Mouse (Mus musculus): ENCODE data around the gene BC048679. TPM values are rescaled to one million over a fixed set of nuclear protein-coding genes. Genes with fewer than 3 reads are reported as not detected.
"Not testable (repeated sequence)": the region's sequence is repeated elsewhere in the genome, so short reads cannot be mapped to it uniquely, and the experiment has no call there.

BC048679 gene
- polyA plus RNA-seq, 1 experiment = not detected

GRCm38 (mm10) chr7:81480800-81481199, 17.3 kb downstream of the BC048679 start:
- Histone ChIP-seq H3K4me1 (ENCODE audit: control insufficient read depth, insufficient read depth, low read length) (peaks cover 4% of the 10 kb centered on the region), H3K27ac (ENCODE audit: insufficient read depth, low read length) (no peak overlapping the region; the same call in 1 of the 2 replicates), H3K36me3 (ENCODE audit: control insufficient read depth, insufficient read depth, low read length, poor library complexity, severe bottlenecking) (no peaks in the 10 kb centered on the region), H3K9ac (ENCODE audit: low read depth, poor library complexity, severe bottlenecking) (0 out of 2 replicates have a peak overlapping the region, but pooled peaks have one; percentile 36), H3K4me3 (ENCODE audit: low read depth, low read length) (no peak overlapping the region), H3K27me3 (ENCODE audit: control insufficient read depth, insufficient read depth, low read length, poor library complexity, severe bottlenecking) (no peaks in the 10 kb centered on the region), H3K9me3 (replicated peaks; ENCODE audit: control insufficient read depth, insufficient read depth, low read length, poor library complexity, severe bottlenecking) (no peaks in the 10 kb centered on the region)
- TF ChIP-seq EP300 (IDR thresholded peaks at IDR 0.05; ENCODE audit: insufficient read depth, low read depth, low read length) = no peak
- TF ChIP-seq CTCF (IDR thresholded peaks at IDR 0.05; ENCODE audit: low read depth, low read length) = no peak
- TF ChIP-seq POLR2A (IDR thresholded peaks at IDR 0.05; ENCODE audit: insufficient read depth, low read length) = no peak

- H3K27ac ChIP-seq (ENCODE audit: insufficient read depth, low read length) = no peak overlapping the region
- no peaks in the 10 kb centered on the region for H3K36me3 ChIP-seq (ENCODE audit: control insufficient read depth, insufficient read depth, low read length, poor library complexity, severe bottlenecking)
- H3K27me3 ChIP-seq (ENCODE audit: control insufficient read depth, insufficient read depth, low read length, poor library complexity, severe bottlenecking) = no peaks in the 10 kb centered on the region
- TF ChIP-seq EP300 (IDR thresholded peaks at IDR 0.05; ENCODE audit: insufficient read depth, low read depth, low read length) (no peak), POLR2A (IDR thresholded peaks at IDR 0.05; ENCODE audit: insufficient read depth, low read length) (no peak), CTCF (IDR thresholded peaks at IDR 0.05; ENCODE audit: low read depth, low read length) (no peak)
- H3K4me1 ChIP-seq (ENCODE audit: control insufficient read depth, insufficient read depth, low read length) = peaks cover 4% of the 10 kb centered on the region
- no peaks in the 10 kb centered on the region for H3K9me3 ChIP-seq (replicated peaks; ENCODE audit: control insufficient read depth, insufficient read depth, low read length, poor library complexity, severe bottlenecking)
- no peak overlapping the region for H3K4me3 ChIP-seq (ENCODE audit: low read depth, low read length)
- H3K9ac ChIP-seq (ENCODE audit: low read depth, poor library complexity, severe bottlenecking) = no peak overlapping the region
Observed at GRCm38 (mm10) chr7:81479531-81480090, 18.5 kb downstream of the BC048679 start.

GRCm38 (mm10) chr7:81478261-81478660, 19.8 kb downstream of the BC048679 start:
- H3K27me3 ChIP-seq (ENCODE audit: control insufficient read depth, insufficient read depth, low read length, poor library complexity, severe bottlenecking); H3K27ac ChIP-seq (ENCODE audit: insufficient read depth, low read length); H3K4me3 ChIP-seq (ENCODE audit: low read depth, low read length); H3K9me3 ChIP-seq (replicated peaks; ENCODE audit: control insufficient read depth, insufficient read depth, low read length, poor library complexity, severe bottlenecking); H3K4me1 ChIP-seq (ENCODE audit: control insufficient read depth, insufficient read depth, low read length); H3K9ac ChIP-seq (ENCODE audit: low read depth, poor library complexity, severe bottlenecking); H3K36me3 ChIP-seq (ENCODE audit: control insufficient read depth, insufficient read depth, low read length, poor library complexity, severe bottlenecking): not testable (repeated sequence)
- peak; percentile 5 for TF ChIP-seq CTCF (IDR thresholded peaks at IDR 0.05; ENCODE audit: low read depth, low read length)

- H3K27me3 ChIP-seq (ENCODE audit: control insufficient read depth, insufficient read depth, low read length, poor library complexity, severe bottlenecking) = no peaks in the 10 kb centered on the region
- no peaks in the 10 kb centered on the region for H3K4me1 ChIP-seq (ENCODE audit: control insufficient read depth, insufficient read depth, low read length)
- no peak overlapping the region for H3K27ac ChIP-seq (ENCODE audit: insufficient read depth, low read length)
- H3K9ac ChIP-seq (ENCODE audit: low read depth, poor library complexity, severe bottlenecking) = peak overlapping the region; percentile 4; the same call in 1 of the 2 replicates
- H3K36me3 ChIP-seq (ENCODE audit: control insufficient read depth, insufficient read depth, low read length, poor library complexity, severe bottlenecking) = no peaks in the 10 kb centered on the region
- H3K4me3 ChIP-seq (ENCODE audit: low read depth, low read length) = peak overlapping the region; percentile 33
- H3K9me3 ChIP-seq (replicated peaks; ENCODE audit: control insufficient read depth, insufficient read depth, low read length, poor library complexity, severe bottlenecking) = no peaks in the 10 kb centered on the region
- no peak for TF ChIP-seq POLR2A (IDR thresholded peaks at IDR 0.05; ENCODE audit: insufficient read depth, low read length)
- no peak for TF ChIP-seq EP300 (IDR thresholded peaks at IDR 0.05; ENCODE audit: insufficient read depth, low read depth, low read length)
- peak; percentile 31 for TF ChIP-seq CTCF (IDR thresholded peaks at IDR 0.05; ENCODE audit: low read depth, low read length)
Observed at GRCm38 (mm10) chr7:81476833-81477232, 21.2 kb downstream of the BC048679 start.

- TF ChIP-seq POLR2A (IDR thresholded peaks at IDR 0.05; ENCODE audit: insufficient read depth, low read length) = no peak
- TF ChIP-seq EP300 (IDR thresholded peaks at IDR 0.05; ENCODE audit: insufficient read depth, low read depth, low read length) = no peak
- TF ChIP-seq CTCF (IDR thresholded peaks at IDR 0.05; ENCODE audit: low read depth, low read length) = no peak
- Histone ChIP-seq H3K9ac (ENCODE audit: low read depth, poor library complexity, severe bottlenecking) (no peak overlapping the region), H3K4me3 (ENCODE audit: low read depth, low read length) (no peak overlapping the region), H3K9me3 (replicated peaks; ENCODE audit: control insufficient read depth, insufficient read depth, low read length, poor library complexity, severe bottlenecking) (no peaks in the 10 kb centered on the region), H3K27me3 (ENCODE audit: control insufficient read depth, insufficient read depth, low read length, poor library complexity, severe bottlenecking) (no peaks in the 10 kb centered on the region), H3K4me1 (ENCODE audit: control insufficient read depth, insufficient read depth, low read length) (no peaks in the 10 kb centered on the region), H3K36me3 (ENCODE audit: control insufficient read depth, insufficient read depth, low read length, poor library complexity, severe bottlenecking) (no peaks in the 10 kb centered on the region), H3K27ac (ENCODE audit: insufficient read depth, low read length) (no peak overlapping the region)
Observed at GRCm38 (mm10) chr7:81475221-81475620, 22.9 kb downstream of the BC048679 start.

- Histone ChIP-seq H3K4me1 (ENCODE audit: control insufficient read depth, insufficient read depth, low read length) (no peaks in the 10 kb centered on the region), H3K9ac (ENCODE audit: low read depth, poor library complexity, severe bottlenecking) (no peak overlapping the region), H3K36me3 (ENCODE audit: control insufficient read depth, insufficient read depth, low read length, poor library complexity, severe bottlenecking) (no peaks in the 10 kb centered on the region), H3K4me3 (ENCODE audit: low read depth, low read length) (no peak overlapping the region), H3K9me3 (replicated peaks; ENCODE audit: control insufficient read depth, insufficient read depth, low read length, poor library complexity, severe bottlenecking) (no peaks in the 10 kb centered on the region), H3K27me3 (ENCODE audit: control insufficient read depth, insufficient read depth, low read length, poor library complexity, severe bottlenecking) (no peaks in the 10 kb centered on the region), H3K27ac (ENCODE audit: insufficient read depth, low read length) (no peak overlapping the region)
- TF ChIP-seq EP300 (IDR thresholded peaks at IDR 0.05; ENCODE audit: insufficient read depth, low read depth, low read length) (no peak), POLR2A (IDR thresholded peaks at IDR 0.05; ENCODE audit: insufficient read depth, low read length) (no peak), CTCF (IDR thresholded peaks at IDR 0.05; ENCODE audit: low read depth, low read length) (no peak)
Observed at GRCm38 (mm10) chr7:81464906-81465450, 33.1 kb downstream of the BC048679 start.
